Mouse (Mus musculus): ENCODE measurements around the gene Tgm6. TPM values are rescaled to one million over a fixed set of nuclear protein-coding genes. Genes with fewer than 3 reads are reported as not detected.

The Tgm6 gene
- total RNA-seq, 2 experiments from 2014 or later = 0.22 to 0.28 TPM

DNA sequence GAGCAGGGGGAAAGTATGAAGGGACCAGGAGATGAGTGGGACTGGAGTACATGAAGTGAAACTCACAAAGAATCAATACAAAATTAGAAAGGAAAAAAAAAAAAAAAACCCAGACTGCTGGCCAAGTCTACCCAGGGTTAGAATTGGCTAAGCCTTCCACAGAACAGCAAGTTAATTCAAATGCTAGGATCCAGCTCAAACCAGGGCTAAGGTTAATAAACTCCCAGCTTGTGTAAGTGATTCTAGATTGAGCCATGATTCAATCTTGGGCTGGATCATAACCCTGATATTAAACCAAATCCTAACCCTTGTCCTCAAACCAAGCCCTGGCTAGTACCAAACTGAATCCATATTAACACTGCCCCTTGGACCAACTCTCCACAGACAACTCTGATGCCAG, 43.6 kb downstream of the Tgm6 start:
- H3K4me3 ChIP-seq = no peak overlapping the region
- no peak overlapping the region for H3K27ac ChIP-seq
- TF ChIP-seq CTCF (conservative IDR thresholded peaks at IDR 0.05) = no peak
- no peak for DNase-seq (ENCODE audit: low spot score in 2 of 2)

DNA sequence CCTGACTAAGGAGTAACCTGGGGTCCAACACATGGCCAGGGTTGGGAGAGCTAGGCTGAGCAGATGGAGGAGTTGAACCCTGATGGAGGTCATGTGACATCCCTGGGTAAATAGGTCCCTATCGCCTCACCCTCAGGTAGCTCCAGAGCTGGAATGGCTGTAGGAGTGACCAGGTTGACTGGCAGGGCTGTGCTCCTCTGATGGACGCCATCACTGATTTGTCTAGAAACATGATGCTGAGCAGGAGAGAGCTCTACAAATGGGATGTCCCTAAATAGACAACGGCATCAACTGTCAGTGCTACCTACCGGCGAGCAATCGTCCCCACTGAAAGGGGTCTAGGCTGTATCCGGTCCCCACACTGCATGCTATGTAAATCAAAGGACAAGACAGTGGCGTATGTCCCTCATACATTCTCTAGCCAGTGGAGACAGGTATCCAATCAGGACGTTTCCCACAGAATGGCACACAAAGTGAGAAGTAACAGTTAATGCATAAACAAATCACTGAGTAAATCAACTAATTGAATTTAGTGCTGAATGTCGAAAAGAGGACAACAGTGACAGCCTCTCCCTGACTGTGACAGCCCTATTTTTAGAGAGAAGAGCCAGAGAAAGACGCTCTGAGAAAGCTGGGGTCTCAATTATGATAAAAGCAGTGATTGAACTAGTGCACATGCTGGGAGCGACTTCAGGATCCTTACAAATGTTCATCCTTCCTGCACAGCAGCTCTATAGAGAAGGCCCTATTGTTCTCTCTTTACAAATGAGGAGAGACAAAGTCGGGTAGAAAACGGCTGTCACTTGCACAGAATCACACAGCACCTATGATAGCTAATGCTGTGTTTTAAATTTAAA, 45.2 kb downstream of the Tgm6 start:
- no peak for DNase-seq (ENCODE audit: low spot score in 2 of 2)
- no peak for TF ChIP-seq CTCF (conservative IDR thresholded peaks at IDR 0.05)
- Histone ChIP-seq H3K27ac (no peak overlapping the region), H3K4me3 (no peak overlapping the region)

DNA sequence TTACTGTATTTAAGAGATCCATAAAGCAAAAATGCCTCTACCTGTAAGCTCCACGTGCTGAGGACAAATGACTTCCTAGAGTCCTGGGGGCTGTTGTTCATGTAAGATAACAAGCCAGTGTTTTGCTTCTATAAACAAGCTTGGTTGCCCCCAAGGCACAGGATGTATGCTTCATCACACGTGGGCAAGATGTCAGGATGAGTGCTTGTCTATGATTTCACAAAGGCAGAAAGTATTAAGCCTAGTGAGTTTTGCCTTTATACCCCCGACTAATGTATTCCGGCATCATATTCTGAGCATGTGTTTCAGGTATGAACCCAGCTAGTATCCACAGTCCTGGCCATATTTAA, 45.8 kb downstream of the Tgm6 start:
- no peak overlapping the region for H3K27ac ChIP-seq
- DNase-seq (ENCODE audit: low spot score in 2 of 2) = no peak
- no peak for TF ChIP-seq CTCF (conservative IDR thresholded peaks at IDR 0.05)
- H3K4me3 ChIP-seq = no peak overlapping the region

DNA sequence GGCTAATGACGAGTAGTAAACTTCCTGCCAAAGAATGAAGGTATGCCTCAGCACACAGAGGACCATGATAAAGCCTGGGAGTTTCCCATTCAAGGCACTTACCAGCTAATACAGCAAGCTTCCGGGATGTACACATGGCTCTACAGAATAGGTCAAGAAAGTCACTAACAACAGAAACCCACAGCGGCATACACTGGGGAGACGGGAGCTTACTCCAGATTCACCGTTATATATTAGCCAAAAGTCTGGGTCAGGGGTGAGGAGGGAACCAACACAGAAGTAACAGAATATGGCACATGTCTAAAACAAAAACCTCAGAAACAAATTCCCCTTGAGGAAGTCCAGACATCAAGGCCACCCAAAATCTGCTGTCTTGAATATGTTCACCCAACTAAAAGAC, 50.5 kb downstream of the Tgm6 start:
- DNase-seq (ENCODE audit: low spot score in 2 of 2) = no peak
- Histone ChIP-seq H3K27ac (no peak overlapping the region), H3K4me3 (no peak overlapping the region)
- no peak for TF ChIP-seq CTCF (conservative IDR thresholded peaks at IDR 0.05)

DNA sequence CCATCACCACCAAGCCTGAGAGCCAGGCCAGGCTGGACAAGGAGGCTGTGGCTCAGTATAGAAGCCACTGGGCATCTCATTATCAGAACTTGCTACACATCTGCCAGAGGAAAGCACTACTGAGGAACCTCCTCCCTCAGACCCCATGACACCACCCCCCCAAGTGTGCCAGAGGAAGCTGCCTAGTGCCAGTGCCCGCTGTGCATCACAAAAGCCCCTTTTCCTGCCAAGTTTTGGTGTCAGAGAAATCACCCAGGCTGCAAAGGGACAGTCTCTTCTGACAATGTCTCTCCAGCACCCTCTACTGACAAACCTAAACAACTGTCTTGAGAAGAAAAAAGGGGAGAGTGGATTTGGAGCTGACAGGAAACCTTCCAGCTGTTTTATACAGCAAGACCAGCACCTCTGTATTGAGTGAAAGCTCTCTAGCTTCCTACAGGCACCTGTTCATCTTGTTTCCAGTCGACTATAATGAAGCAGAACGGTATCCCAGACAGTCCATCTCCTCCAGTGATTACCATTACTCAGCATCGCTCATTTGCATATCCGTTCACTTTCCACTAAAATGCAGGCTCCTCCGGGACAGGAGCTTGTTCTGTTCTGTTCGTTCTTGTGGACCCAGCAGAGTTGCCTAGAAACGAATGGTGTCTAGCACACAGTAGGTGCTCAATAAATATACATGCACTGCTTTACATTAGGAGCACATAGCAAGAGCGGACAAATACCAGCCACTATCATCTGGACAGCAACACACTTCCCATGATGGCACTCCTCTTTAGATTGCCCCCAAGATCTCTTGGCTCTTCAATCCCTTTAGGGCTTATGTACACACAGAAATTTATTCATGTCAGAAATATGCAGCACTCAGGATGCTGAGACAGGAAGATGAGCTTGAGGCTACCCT, 54.3 kb downstream of the Tgm6 start:
- peak; percentile 82 for TF ChIP-seq CTCF (conservative IDR thresholded peaks at IDR 0.05)
- DNase-seq (ENCODE audit: low spot score in 2 of 2) = peak; percentile 60 to 69
- H3K4me3 ChIP-seq = no peak overlapping the region
- 0 out of 2 replicates have a peak overlapping the region, but pooled peaks have one; percentile 15 for H3K27ac ChIP-seq

- no peak overlapping the region for H3K27ac ChIP-seq
- TF ChIP-seq CTCF (conservative IDR thresholded peaks at IDR 0.05) = peak; percentile 88
Observed at GRCm38 (mm10) chr2:130167861-130168260, 55.6 kb downstream of the Tgm6 start.

DNA sequence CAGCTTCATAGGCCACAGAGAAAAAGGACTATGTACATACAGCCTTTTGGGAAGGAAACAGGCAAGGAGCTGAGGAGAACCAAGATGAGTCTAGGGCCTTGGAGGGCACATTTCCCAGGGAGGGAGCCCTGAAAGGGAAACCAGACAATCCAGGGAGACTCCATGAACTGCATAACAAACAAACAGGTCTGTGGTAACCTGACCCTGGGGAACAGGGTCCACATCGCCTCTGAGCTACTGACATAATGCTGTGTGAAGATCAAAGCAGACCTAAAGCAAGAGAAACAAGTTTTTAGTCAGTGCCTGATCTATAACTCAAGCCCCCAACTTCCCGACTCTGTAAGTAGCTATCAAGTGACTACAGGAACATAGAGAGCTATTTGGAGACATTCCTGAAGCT, 59.5 kb downstream of the Tgm6 start:
- TF ChIP-seq CTCF (conservative IDR thresholded peaks at IDR 0.05) = no peak
- no peak overlapping the region for H3K4me3 ChIP-seq
- no peak for DNase-seq (ENCODE audit: low spot score in 2 of 2)
- no peak overlapping the region for H3K27ac ChIP-seq

More at GRCm38 (mm10) chr2:130167861-130168260, 55.6 kb downstream of the Tgm6 start:
- DNase-seq (ENCODE audit: low spot score in 2 of 2) = peak; percentile 42 to 68
- no peak overlapping the region for H3K4me3 ChIP-seq

DNA sequence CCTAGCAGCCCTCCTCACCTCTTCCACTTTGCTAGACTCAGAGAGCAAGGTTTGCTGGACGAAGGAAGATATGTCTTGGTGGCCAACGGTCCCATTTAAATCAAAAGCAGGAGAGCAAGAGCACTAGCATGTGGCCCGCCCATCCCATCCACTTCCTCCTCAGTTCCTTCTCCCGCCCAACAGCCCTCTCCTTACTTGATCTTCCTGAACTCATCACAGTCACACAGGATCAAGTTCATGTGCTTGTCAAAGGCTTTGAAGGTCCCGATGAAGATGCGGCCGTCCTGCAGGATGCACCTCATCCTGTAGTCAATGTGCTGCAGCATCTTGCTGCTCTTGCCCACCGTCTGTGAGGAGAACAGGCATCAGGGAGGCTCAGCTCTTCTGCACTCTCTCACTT, 64.6 kb downstream of the Tgm6 start:
- no peak for TF ChIP-seq CTCF (conservative IDR thresholded peaks at IDR 0.05)

GRCm38 (mm10) chr2:130178381-130178705, 66.1 kb downstream of the Tgm6 start:
- no peak for DNase-seq (ENCODE audit: low spot score in 2 of 2)
- Histone ChIP-seq H3K27ac (peak overlapping the region; percentile 99), H3K4me3 (peak overlapping the region; percentile 99)
- TF ChIP-seq CTCF (conservative IDR thresholded peaks at IDR 0.05) = no peak

More for the DNA sequence above, 64.6 kb downstream of the Tgm6 start:
- peak overlapping the region; percentile 99; the same call in 1 of the 2 replicates for H3K4me3 ChIP-seq
- no peak for DNase-seq (ENCODE audit: low spot score in 2 of 2)
- H3K27ac ChIP-seq = 0 out of 2 replicates have a peak overlapping the region, but pooled peaks have one; percentile 99

DNA sequence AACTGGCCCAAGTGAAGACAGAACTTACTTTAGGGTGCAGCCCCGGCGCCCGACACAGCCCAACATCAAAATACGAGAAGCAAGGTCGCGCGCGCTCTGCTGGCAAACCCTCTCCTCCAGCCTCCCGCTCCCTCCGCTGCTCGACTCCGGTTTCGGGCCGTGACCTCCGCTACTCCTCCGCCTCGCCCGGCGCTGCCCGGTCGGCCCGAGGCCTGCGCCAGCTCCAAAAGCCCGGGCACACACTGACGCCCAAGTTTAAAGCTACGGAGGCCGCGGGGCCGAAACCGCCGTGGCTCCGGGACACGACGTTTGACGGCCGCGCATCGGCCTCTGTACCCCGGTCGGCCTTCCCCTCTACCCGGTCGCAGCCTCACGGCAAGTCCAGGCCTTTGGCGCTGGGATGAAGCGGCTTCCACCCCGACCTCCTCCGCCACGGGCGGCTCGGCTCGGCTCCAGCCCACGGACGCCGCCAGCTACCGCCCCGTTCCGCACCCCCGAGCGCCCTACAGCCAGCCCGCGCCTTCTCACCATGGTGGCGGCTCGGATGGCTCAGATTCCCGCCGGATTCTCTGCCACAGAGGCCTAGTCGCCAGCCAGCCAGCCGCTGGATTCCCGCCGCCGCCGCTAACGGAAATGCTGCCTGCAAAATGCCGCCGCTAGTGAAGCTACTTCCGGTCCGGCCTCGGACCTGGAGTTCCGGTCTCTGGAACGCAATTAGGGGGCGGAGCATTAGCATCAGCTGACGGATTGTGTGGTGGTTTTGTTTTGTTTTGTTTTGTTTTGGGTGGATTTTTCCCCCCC, 66.7 kb downstream of the Tgm6 start, which contains the start of gene Snrpb:
Snrpb (minus strand) TSS at position 698 of the 801 bp plus-strand sequence.
- DNase-seq (ENCODE audit: low spot score in 2 of 2) = peak; percentile 86 to 90
- H3K4me3 ChIP-seq = peak within 1 kb of the TSS; percentile 99
- TF ChIP-seq CTCF (conservative IDR thresholded peaks at IDR 0.05) = no peak
- peak within 1 kb of the TSS; percentile 99 for H3K27ac ChIP-seq

DNA sequence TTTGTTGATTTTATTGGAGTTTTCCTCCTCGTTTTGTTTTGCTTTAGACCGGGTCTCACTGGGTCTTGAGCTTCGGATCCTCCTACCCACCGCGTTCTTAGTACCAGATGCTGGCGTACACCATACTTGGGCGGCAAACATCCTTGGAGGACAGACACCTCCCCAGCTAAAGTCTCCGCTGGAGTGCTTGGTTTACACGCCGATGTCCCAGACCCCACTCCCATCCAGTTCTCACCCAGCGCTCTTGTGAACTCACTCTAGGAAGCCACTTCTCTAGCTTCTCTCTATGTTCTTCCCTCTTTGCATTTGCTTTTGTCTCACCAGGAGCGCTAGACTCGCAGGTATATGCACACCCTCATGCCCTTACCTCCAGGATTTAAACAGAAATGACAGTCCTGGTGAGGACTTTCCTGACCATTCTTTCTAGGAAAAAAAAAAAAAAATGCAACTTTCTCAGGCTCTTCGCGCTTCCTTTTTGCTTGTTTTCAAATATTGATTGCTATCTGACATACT, 67.3 kb downstream of the Tgm6 start:
- TF ChIP-seq CTCF (conservative IDR thresholded peaks at IDR 0.05) = no peak
- DNase-seq (ENCODE audit: low spot score in 2 of 2) = no peak
- H3K27ac ChIP-seq = peak overlapping the region; percentile 99
- H3K4me3 ChIP-seq = peak overlapping the region; percentile 99

DNA sequence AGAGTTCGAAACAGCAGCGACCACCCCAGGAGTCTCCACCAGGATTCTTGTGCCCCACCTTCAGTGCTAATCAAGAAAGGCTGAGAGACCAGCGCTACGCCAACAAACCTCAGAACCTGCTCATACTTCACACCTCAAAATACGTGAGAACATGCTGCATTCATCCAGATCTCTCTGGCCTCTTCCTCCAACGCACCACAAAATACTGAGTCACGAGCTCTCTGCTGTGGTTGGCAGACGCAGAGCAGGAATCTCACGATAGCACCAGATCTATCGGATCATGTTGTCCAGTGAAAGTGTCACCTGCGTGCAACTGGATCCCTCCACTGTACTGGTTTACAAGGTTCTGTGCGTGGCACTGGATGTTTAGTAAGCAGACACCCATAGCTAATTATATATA, 76.2 kb downstream of the Tgm6 start:
- H3K27ac ChIP-seq = no peak overlapping the region
- no peak overlapping the region for H3K4me3 ChIP-seq
- DNase-seq (ENCODE audit: low spot score in 2 of 2) = no peak
- no peak for TF ChIP-seq CTCF (conservative IDR thresholded peaks at IDR 0.05)

Data from layer of hippocampus, adult 2 months (tissue).